Mouse (Mus musculus) 3134 (cell line): Measurements from ENCODE around the gene Pip5k1c.

Experiments
- DNase-seq: peaks from one replicate; pipeline ENCODE4 v3.0.0-alpha.2; 2011; ENCODE audit warnings: low spot score; ENCODE audit not compliant: insufficient read length; ENCODE audit errors: extremely low read depth

The Pip5k1c gene

DNA sequence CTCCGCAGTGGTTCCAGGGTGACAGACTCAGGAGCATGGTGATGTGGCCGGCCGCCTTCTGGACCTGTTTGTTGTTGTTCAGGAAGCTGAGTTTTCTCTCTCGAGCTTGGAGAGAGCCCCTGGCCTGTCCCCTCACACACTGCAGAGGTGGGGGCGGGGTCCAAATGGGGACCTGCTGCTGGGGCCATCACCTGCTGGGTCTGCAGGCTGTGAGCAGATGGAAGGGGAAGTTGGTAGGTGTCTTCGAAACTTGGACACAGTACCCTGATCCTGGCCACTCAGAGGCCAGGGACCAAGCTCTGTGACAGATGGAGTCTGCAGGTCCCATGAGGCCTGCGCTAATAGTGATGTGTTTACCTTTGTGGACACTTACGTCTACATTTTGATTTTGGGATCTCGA is 8.6 kb downstream of the Pip5k1c start:
- no peak for DNase-seq

DNA sequence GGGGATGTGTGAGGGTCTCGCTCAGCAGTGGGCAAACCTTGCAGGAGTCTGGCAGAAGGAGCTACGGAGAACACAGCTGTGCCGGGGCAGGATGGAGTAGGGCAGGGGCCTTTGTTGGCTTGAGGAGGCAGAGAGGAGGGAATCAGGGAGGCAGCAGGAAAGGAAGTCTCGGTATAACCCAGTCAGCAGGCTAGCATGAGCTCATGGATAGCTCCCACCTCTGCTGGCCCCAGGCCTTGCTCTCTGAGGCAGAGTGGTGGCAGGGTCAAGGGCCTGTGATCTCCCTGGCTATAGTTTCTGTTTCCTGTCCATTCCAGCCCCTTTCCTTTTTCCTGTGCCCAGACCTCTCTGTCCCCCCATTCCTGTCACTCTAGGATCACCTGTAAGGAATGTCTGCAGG is 9.5 kb downstream of the Pip5k1c start:
- DNase-seq = no peak

DNA sequence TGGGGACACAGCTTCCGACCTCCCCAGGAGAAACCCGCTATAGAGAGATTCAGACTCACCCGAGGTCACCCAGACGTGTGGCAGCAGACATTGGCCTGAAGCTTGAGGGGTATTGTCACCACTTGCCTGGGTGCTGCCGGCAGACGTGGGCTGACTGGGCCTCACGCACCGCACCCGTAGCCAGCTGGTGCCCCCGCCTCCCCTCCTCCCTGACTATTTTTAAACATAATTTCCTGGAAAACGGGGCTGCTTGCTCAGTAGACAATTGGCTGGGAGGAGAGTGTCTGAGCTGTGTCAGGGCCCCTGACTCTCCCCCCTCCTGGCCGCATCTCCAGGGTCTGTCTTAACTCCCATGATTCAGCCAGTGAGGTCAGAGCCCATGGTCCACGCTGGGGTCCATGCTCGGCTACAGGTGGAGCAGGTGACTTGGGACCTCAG is 10.0 kb downstream of the Pip5k1c start:
- no peak for DNase-seq

DNA sequence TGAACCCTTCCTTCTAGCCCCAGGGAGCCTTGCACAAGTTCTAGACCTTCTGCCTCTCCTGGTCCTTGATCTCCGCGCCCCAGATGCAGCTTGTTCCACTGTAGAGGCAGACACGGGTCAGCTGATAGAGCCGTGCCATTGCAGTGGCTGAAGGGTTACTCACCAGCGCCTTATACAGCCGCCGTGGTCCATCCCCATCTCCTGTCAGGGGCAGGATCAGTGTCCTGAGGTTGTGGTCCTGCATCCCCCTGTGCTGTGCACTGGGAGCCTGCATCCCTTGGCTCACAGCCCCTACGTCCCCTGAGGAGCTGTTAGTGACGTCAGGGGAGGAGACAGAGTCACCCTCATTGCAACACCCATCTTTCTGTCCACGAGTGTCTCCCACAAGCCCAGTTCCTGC is 10.5 kb downstream of the Pip5k1c start:
- no peak for DNase-seq

DNA sequence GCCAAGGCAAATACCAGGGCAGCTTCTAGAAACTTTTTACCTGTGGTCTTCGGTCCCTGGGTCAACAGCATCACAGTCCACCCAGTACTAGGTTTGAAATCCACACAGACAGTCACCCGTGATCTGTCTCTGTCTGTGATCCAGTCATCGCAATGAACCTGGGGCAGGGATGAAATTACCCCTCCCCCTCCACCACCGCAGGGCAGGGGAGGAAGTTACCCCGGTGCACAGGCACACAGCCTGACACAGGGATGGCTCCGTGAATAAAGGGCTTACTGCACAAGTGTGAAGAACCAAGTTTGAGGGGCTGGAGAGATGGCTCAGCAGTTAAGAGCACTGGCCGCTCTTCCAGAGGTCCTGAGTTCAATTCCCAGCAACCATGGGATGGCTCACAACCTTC is 11.0 kb downstream of the Pip5k1c start:
- no peak for DNase-seq

DNA sequence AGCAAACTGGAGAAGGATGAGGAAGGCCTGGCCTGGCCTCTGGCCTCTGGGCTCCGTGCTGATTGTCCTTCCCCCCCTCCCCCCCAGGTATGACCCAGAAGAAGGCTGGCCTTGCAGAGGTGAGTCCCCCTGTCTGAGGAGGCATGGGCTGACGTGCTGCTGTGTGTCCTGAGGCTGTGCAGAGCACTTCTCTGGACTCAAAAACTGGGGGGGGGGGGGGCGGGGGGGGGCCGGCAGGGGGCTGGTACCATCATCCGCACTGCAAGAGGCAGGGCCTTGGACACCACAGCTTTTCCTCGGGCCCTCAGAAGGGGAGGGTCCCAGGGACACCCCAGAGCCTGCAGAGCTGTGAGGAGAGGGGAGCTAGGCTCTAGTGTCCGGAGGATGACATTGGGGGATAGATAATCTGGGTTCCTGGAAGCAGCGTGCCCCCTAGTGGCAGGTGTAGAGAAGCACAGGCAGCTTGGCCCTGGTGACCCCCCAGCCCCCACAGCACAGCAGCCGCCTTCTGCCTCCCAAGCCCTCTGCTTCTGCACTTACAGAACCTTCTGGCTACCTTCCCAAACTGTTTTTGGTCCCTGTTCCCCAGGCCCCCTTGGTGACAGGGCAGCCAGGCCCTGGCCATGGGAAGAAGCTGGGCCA is 12.0 kb downstream of the Pip5k1c start:
- peak; percentile 53 for DNase-seq

DNA sequence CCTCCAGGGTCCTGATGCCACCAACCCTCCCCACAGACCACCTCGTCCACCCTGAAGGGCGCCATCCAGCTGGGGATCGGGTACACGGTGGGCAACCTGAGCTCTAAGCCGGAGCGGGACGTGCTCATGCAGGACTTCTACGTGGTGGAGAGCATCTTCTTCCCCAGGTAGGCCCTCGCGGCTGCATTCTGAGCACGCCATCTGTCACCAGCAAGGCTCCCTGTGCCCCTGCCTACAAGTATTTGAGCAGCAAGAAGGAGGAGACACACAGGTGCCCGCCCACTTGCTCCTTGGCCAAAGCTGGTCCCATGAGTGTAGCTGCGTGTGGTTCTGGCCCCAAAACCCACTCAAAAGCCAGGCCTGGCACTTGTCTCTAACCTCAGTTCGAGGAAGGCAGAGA is 12.9 kb downstream of the Pip5k1c start:
- DNase-seq = no peak

DNA sequence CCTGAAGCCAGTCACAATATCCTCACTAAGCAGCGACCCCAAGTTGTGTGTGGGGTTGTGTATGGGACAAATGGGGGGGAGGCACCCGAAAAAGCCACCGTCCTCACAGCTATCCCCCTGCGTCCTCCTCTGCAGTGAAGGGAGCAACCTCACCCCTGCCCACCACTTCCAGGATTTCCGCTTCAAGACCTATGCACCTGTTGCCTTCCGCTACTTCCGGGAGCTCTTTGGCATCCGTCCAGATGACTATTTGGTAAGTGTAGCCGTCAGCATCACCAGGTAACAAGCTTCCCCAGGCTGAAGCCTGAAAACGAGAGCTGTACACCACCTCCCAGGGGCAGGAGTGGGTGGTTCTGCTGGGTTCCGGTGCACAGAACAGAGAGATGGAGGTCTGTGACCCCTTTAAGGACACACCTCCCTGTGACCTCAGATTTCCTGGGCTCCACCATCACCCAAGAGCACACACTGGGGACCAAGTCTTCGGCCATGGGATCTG is 13.5 kb downstream of the Pip5k1c start:
- DNase-seq = no peak

DNA sequence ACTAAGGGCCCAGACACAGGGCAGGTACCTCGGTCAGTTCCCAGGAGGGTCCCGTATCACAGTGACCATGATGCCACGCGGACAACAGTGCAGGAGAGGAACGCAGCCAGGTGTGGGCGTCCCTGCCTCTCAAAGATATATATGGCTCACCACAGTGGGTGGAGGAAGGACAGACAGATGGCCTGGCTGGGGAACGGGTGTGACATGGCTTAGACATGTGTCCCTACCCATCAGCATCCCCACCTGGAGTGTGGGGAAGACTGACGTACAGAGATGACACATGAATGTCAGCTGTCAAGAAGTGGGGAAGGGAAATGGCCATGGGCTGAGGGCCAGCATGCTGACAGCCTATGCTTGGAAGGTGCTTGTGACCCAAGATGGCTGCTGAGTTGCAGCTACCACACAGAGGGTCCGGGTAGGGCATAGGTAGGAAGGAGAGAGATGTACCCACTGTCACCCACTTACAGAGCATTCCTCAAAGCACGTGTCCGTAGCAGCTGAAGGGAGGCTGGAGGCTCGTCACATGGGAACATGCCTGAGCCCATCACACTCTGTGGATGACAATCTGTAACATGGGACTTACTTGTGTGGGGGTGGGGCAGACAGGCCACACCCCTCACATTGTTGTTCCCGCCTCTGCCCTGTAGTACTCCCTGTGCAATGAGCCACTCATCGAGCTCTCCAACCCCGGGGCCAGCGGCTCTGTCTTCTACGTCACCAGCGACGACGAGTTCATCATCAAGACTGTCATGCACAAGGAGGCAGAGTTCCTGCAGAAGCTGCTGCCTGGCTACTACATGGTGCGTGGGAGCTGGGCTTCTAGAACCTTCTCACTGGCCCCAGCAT is 14.3 kb downstream of the Pip5k1c start:
- no peak for DNase-seq

DNA sequence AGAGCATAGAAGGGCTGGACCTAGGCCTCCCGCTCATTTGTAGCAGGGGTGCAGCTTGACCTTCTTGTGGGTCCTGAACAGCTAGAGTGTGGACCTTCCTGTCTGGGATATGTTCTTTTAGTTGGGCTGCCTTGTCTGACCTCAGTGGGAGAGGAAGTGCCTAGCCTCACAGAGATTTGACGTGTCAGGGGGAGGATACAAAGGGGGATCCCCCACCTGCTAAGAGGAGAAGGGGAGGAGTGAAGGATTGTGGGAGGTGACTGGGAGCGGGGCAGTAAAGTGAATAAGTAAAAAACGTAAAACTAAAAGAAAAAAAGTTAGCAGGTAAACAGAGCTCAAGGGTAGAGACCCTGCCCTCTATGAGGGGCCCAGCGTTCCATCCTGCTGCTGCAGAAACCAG is 16.8 kb downstream of the Pip5k1c start:
- no peak for DNase-seq

DNA sequence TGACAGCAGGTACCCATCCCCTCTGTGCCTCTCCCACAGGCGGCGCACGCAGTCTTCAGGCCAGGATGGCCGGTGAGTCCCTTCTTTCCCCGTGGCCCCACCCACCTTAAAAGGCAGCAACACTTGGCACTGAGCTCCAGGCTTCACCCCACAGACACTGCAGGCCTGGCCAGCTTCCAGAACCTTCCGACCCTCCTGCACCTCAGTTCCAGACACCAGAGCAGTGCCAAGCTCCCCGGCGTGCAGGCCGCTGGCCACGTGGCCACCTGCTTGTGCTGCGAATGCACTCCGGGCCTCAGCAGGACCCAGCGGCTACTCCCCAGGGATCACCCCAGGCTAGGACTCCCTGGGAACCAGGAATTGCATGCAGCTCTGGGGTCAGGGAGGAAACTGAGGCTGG is 20.8 kb downstream of the Pip5k1c start:
- DNase-seq = no peak

DNA sequence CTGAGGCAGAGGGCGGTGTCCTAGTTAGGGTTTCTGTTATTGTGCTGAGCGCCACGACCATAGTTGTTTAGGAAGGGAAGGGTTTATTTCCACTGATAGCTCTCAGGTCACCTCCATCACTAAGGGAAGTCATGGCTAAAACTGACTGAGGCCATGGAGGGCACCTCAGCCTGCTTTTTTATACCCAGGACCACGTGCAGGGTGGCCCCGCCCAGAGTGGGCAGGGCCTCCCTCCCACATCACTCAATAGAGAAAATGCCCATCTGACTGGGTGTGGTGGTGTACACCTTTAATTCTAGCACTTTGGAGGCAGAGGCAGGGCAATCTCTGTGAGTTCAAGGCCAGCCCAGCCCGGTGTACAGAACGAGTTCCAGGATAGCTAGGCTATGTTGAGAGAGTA is 21.4 kb downstream of the Pip5k1c start:
- DNase-seq = no peak

DNA sequence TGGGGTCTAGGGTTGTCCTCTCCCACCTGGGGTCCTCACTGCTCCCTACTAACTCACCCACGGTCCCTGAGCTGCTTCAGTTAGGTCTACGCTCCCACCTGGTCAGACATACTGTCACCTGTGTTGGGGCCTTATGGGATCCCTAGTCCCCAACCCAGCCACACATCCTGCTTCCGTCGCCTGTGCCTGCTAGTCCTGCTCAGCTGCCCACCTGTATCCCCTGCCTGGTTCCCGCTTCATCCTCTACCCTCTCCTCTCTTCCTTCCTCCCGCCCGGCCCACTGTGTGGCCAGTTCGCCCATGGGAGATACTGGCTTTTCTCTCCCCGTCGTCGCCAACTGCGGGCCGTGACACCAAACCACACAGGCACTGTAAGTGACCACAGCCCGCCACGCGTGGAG is 22.8 kb downstream of the Pip5k1c start:
- DNase-seq = no peak

DNA sequence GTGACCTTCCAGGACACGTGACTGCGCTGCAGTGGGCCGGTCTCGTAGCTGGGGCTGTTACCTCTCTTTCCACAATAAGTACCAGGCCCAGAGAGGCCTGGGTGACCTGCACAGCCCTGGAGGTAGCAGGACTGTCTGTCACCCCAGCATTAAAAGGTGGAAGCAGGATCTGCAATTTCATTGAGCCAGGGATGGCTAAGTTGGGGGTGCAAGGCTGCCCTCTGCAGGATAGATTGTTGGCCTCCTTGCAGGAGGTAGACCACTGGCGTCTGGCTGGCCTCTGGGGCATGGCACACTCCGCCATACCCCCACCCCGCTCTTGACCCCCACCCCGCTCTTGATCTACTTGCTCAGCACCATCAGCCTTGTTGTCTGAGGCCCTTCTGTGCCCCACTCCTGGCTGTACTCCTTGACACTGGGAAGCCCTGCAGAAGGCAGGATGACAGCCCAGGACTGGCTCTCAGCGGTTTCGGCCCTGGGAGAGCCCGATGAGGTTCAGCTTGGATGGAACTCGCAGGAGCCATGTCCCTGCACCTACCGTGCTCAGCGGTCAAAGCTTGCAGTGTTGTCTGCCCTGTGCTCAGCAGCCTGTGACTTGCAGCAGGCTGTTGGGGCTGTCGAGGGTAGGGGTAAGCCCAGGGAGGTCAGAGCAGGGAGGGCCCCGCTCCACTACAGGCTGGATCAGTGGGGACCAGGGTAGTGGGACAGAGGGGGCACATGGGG is 23.7 kb downstream of the Pip5k1c start:
- no peak for DNase-seq

DNA sequence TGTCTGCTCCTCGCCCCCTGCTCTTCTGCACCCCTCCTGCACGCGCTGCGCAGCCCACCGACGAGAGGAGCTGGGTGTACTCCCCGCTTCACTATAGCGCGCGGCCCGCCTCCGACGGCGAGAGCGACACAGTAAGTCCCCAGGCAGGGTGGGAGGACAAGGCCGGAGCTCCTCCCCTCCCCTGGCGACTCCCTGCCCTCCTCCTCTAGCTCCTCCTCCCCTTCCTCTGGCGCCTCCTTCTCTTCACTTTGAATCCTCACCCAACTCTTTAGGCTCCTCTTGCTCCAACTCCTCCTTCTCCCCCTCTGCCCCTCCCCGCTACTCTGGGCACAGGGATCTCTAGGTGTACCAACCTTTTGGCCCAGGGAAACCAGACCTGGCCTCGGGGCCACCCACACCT is 24.5 kb downstream of the Pip5k1c start:
- no peak for DNase-seq

DNA sequence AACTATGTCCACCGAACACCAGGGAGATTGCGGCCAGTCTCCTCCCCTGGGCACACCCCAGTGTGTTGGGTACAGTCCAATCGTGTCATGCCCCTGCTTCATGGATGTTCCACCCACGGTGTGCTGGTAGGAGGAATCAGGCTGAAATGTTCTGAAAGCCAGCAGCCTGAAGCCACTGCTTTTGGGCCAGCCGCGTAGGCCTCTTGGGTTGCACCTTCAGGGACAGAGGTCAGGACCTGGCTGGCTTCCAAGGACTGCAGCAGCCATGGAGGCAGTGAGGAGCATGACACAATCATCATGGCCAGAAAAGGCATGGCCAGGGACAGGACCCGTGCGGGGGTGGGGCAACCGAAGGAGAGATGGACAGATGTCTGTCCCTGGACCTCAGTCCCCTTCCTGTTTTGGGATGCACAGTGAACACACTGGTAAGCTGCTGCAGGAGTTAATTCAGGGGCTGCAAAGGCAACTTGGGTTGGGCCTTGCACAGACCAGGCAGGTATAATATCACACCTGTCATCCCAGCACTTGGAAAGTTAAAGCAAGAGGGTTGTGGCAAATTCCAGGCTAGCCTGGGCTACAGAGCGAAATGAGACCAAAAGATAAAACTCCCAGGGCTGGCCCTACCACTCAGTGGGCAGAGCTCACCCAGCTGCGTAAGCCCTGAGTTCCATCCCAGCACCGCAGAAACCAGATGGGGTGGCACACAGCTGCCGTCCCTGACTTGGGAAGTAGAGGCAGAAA is 26.0 kb downstream of the Pip5k1c start:
- no peak for DNase-seq

DNA sequence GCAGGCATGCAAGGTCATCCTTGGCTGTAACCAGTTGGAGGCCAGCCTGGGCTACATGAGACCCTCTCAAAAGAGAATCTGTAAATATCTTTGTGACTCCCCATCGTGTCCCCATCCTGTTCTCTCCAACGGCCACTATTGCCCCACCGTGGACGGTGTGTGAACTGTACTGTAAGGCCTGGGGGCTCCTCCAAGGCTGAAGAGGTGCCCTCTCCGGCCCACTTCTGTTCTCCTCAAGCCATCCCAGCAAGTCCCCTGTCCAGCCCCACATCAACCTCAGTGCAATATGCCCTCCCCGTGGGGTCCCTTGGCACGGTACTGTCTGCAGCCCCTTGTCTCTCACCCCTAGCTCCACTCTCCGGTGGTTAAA is 26.6 kb downstream of the Pip5k1c start:
- no peak for DNase-seq

DNA sequence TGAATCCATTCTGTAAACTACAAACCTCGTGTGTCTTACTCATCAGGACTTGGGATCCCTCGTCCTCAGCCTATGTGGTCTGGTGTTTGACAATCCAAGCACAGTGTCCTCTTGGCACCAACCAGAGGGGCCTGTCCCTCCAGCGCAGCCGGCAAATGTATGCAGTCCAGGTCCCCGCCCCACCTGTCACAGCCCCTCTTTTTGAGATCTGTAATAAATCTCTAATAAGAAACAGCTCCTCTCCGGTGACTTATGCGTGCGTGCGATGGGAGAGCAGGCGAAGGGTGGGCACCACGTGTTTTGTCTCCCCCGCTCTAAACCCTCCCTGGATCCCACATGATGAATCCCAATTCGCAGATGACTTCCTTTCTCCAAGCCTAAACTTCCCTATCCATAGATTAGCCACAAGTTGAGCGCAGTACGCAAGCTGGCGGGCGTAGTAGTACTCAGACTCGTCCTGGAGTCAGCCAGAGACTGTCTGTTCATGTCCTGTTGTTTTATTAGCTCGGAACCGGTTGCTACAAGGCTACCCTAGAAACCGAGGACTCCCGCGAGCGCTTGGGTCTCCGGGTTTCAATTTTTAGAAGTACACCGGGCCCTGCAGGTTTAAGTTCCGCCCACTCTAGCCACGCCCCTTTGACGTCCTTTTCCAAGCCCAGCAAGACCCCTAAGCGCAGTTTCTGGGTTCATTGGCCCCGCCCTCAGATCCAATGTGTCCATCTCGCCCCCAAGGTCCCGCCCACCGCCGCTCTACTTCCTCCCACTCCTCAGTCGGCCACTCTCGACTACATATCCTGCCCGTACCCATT is 27.2 kb downstream of the Pip5k1c start:
- DNase-seq = no peak

DNA sequence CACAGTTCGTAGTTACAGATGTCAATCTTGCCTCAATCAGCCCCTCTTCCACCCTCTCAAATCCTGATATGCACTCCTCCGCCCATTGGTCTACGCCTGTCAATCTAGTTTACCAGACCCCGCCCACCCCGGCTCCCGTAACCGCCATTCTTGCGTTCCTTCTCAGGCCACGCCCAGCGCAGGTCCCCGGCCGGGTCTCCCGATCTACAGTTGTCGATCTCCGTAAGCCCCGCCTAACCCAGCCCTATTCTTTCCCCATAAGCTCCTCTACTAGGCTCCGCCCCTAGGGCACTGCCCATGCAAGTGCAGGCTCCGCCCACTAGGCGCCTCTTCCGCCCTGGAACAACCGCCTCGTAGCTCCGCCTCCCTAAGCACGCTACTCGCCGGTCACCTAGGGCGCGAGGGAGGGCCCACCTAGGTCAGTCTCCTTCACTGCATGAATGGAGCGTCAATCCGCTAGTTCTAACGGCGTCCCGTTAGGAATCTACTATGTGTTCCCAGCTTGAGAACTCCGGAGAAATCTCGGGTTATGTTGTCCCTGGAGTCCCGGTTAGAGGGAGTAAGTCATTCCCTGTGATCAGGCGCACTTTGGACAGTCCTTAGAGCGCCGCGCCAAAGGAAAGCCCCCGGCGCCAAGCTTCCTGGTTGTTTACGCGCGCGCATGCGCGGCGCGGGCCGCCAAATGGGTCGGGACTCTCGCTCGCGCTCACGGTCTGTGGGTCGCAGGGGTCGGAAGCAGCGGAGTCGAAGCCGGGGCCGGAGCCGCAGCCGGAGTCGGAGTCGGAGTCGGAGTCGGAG is 28.0 kb downstream of the Pip5k1c start, which contains the start of gene Cactin:
Gene Cactin (plus strand): TSS at position 554 of the 798 bp plus-strand sequence.
- peak; percentile 99 for DNase-seq
